Mouse (Mus musculus) heart, postnatal 36 days (tissue): ENCODE measurements around the gene Pde8b. TPM values are rescaled to one million over a fixed set of nuclear protein-coding genes. Genes with fewer than 3 reads are reported as not detected.

Source experiments
- total RNA-seq, 2 experiments: library from RNA; stranded (reverse); gene quantifications; 2 replicates each; pipeline ENCODE4 v1.2.3; 2021

Pde8b gene
- total RNA-seq, 2 experiments from 2014 or later: 3.6 to 3.7 TPM

Other genes with a start within 250 kb of the Pde8b start
- gene Zbed3, start 73.3 kb upstream of the Pde8b start, total RNA-seq: 10 to 100 TPM; 14.3 to 17.2 TPM
- gene Aggf1, start 125.0 kb upstream of the Pde8b start, total RNA-seq: 10 to 100 TPM; 20.6 to 22.1 TPM
- gene Crhbp, start 194.6 kb upstream of the Pde8b start, total RNA-seq: not detected
- gene S100z, start 228.4 kb upstream of the Pde8b start, total RNA-seq: not detected